Mouse (Mus musculus) hindbrain, embryonic 10.5 days (tissue): Measurements from ENCODE around the gene Mocs1. TPM values are rescaled to one million over a fixed set of nuclear protein-coding genes. Genes with fewer than 3 reads are reported as not detected.

ENCODE experiments used
- DNase-seq: peaks from one replicate; pipeline ENCODE4 v3.0.0-alpha.2; 2017; ENCODE audit warnings: low spot score
- H3K27ac ChIP-seq: fragments of 300-500 bp; sonication (generic); 2 replicates; pipeline ENCODE4 v1.5.1; 2016; ENCODE audit warnings: mild to moderate bottlenecking, moderate library complexity
- H3K27me3 ChIP-seq: fragments of 300-500 bp; sonication (generic); 2 replicates; pipeline ENCODE4 v1.6.1; 2016; ENCODE audit warnings: mild to moderate bottlenecking; ENCODE audit not compliant: poor library complexity, insufficient read depth, severe bottlenecking
- H3K36me3 ChIP-seq: fragments of 300-500 bp; sonication (generic); 2 replicates; pipeline ENCODE4 v1.6.1; 2016; ENCODE audit warnings: mild to moderate bottlenecking, moderate library complexity
- H3K4me1 ChIP-seq: fragments of 300-500 bp; sonication (generic); replicated peaks from 2 replicates; pipeline ENCODE4 v1.6.1; 2016; ENCODE audit warnings: mild to moderate bottlenecking
- H3K4me3 ChIP-seq: fragments of 300-500 bp; sonication (generic); 2 replicates; pipeline ENCODE4 v1.5.1; 2016; ENCODE audit warnings: mild to moderate bottlenecking, moderate library complexity
- H3K9me3 ChIP-seq: fragments of 300-500 bp; sonication (generic); 2 replicates; pipeline ENCODE4 v1.6.1; 2016; ENCODE audit warnings: mild to moderate bottlenecking, moderate library complexity
- WGBS: fragments of 180-500 bp; shearing (Covaris S2); methylation state at CpG from one replicate; pipeline ENCODE4 v1.1.7; 2016; 5-methylcytosine and 5-hydroxymethylcytosine counted together
- polyA plus RNA-seq: library from polyadenylated mRNA; unstranded; fragments of >200 nt; fragmentation: Nextera tagmentation; extraction: Ambion mirVana; gene quantifications from 2 replicates; pipeline ENCODE4 v1.2.1, GENCODE M21; 2016

Mocs1 gene
- polyA plus RNA-seq, 1 experiment from 2014 or later = 6.0 TPM

GRCm38 (mm10) chr17:49503246-49503900 is 75.2 kb downstream of the Mocs1 start:
- no peak overlapping the region for H3K27ac ChIP-seq
- no peaks in the 10 kb centered on the region for H3K4me1 ChIP-seq
- H3K9me3 ChIP-seq = no peaks in the 10 kb centered on the region
- no peaks in the 10 kb centered on the region for H3K36me3 ChIP-seq
- H3K27me3 ChIP-seq = no peaks in the 10 kb centered on the region
- no peak for DNase-seq
- 81% methylated on average over 6 of the region's 6 CpGs for WGBS
- no peak overlapping the region for H3K4me3 ChIP-seq

Other genes starting within 250 kb of the Mocs1 start
- gene Daam2, start 136.0 kb downstream of the Mocs1 start, polyA plus RNA-seq = 2.2 and 2.6 TPM in 2 replicates
- gene Kif6, start 186.8 kb downstream of the Mocs1 start, polyA plus RNA-seq = 2.6 and 2.9 TPM in 2 replicates